Mouse (Mus musculus): Measurements from ENCODE around the gene 2510002D24Rik. TPM values are rescaled to one million over a fixed set of nuclear protein-coding genes. Genes with fewer than 3 reads are reported as not detected.

2510002D24Rik gene
- total RNA-seq (2023): 1 to 10 TPM; 8.0 to 9.4 TPM

DNA sequence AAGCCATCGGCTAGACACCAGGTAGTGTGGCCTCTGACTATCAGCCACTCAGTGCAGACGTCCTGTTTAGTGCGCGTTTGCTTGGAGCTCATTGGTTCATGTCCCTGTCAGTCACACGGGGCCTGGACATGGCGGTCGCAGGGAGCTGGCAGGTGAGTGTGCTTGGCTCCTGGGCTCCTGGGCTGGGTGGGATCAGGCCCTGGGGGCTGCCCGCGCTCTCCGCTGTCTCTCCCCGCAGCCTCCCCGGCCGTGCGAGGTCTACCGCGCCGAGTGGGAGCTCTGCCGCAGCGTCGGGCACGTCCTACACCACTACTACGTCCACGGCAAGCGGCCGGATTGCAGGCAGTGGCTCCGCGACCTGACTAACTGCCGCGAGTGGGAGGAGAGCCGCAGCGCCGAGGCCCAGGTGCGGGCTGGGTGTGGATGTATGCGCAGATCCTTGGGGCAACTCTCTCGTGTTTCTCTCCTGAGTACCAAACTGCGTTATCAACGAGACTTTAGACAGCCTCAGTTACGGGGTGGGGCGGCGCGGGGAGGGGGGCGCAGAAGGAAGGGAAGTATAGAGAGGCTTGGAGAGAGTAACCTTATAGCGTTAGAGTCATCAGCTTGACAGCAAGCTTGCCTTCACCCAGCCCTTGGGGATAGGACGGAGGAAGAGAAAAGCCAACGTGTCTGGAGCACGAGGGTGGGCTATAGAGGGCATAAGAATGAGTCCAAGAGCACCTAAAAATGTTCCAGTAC is at the start of gene 2510002D24Rik, which contains the start of gene Gm28539:
2510002D24Rik (plus strand) TSS at position 111 of the 741 bp plus-strand sequence.
Gm28539 (plus strand) TSS at position 117 of the 741 bp plus-strand sequence.

DNA sequence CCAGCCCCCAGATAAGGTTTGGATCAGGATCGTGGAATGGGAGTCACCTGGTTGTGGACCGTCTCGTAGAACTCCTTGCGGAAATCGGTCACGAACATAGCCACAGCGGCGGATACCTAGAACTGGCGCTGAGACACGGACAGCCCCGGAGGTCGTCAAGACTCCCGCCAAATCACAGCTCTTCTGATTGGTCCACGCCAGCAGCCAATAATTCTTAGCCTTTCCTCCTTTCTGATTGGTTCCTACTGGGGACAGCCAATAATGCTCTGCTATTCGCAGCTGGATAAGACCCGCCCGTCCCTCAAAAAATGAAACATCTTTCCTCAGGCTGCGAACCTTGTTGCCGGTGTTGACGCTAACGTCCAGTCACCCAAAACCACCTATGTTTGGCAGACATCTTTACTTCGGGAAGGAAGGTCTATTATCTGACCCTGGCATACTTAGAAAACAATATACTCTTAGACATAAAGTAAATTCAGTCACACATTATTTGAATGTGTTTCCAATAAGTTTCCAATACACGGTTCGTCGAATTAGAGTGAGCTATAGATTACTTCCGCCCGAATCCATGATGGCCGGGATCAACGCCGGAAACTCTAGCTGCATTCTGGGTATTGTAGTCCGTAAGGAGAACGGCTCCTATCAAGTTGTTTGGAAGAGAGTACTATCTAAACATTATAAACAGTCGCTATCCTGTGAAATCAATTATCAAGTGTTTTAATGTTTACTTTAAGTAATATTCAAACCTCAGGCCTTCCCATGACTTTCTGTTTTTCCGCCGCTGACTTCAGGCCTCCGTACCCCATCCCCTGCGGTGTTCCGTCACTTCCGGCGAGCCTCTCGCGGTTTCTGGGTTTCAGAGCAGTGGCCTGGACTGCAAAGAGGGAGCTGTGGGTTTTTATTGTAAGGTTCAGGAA is 24.7 kb upstream of the 2510002D24Rik start, which contains the start of the genes Ufd1 and Cdc45:
Ufd1 (plus strand) TSS at position 312 of the 917 bp plus-strand sequence.
Cdc45 (minus strand) TSS at position 520 of the 917 bp plus-strand sequence.

DNA sequence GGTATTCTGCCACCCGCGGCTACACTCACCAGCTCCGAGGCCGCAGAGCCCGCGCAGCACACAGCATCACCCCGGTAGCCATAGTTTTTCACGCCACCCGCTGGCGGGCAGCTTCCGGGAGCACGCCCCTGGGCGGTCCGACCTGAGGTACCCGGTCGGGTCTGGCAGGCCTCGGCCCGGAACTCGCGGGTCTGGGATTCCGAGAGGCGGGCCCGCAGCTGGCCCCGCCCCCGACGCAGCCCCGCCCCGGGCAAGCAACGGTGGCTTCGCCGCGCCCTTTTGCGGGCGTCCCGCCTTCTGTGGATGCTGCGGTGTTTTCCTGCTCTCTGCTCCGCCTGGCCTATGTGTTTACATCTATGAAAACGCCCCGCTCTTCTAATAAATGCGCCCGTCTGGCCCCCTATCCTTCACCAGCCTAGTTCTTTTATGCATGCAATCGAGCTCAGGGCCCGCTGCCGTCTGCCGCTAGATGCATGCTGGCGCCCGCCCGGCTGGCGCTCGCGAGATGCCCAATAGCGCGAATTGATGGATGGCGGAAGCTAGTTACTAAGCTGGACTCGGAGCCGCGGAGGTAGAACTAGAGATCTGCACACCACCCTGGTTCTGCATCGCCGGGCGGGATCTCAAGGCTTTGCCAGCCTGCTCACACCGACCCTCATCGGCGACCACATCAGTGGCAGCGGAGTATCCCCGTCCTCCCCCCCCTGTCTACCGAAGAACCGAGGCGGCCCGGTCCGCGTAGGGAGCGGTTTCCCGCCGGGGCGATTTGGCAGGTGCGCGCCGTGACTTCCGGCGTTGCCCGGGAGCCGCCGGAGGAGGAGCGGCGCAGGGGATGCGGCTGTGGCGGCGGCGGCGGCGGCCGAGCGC is 40.3 kb downstream of the 2510002D24Rik start, which contains the start of the genes Mrpl40 and Hira:
Mrpl40 (minus strand) TSS at position 421 of the 867 bp plus-strand sequence.
Hira (plus strand) TSS at position 596 of the 867 bp plus-strand sequence.

Other genes starting within 250 kb of the 2510002D24Rik start
- gene Tbx1, start 245.9 kb upstream of the 2510002D24Rik start, total RNA-seq (2023): not detected
- gene Gp1bb, start 214.2 kb upstream of the 2510002D24Rik start, total RNA-seq (2023): not detected
- not detected for gene Gm49601, start 210.2 kb upstream of the 2510002D24Rik start, total RNA-seq (2023)
- gene Sept5, start 206.6 kb upstream of the 2510002D24Rik start, total RNA-seq (2023): 1 to 10 TPM in 1 of 2 experiments, under 1 TPM in 1; 0.49 to 1.4 TPM
- not detected for gene Cldn5, start 59.7 kb upstream of the 2510002D24Rik start, total RNA-seq (2023)
- 10 to 100 TPM; 69.7 to 74.3 TPM for gene Ufd1, start 24.8 kb upstream of the 2510002D24Rik start, total RNA-seq (2023)
- 1 to 10 TPM; 1.4 to 2.3 TPM for gene Cdc45, start 24.6 kb upstream of the 2510002D24Rik start, total RNA-seq (2023)
- 10 to 100 TPM in 1 of 2 experiments, 1 to 10 TPM in 1; 2.0 to 10.4 TPM for gene Gm28539, start within 50 bp of the 2510002D24Rik start, total RNA-seq (2023)
- 10 to 100 TPM; 30.4 to 31.2 TPM for gene Mrpl40, start 40.3 kb downstream of the 2510002D24Rik start, total RNA-seq (2023)
- gene Hira, start 40.5 kb downstream of the 2510002D24Rik start, total RNA-seq (2023): 10 to 100 TPM; 39.7 to 40.4 TPM

All from monocyte, adult 59 days (primary cell).